Comparison of ENCODE assay signal across 26 mouse cellular contexts in genomic region chr4:115496001-115496400, GRCm38 (mm10). TPM values are rescaled to one million over a fixed set of nuclear protein-coding genes. Genes with fewer than 3 reads are reported as not detected.
"Had no signal": no experiment of that assay in that cellular context is flagged by ENCODE, and none has a peak within 500 bp of the region (broad histone marks: within the 10 kb centered on the region; RNA-seq: fewer than 3 reads in every experiment).

Gene Cyp4a14, minus strand, starts transcription at chr4:115496142.

- H3K4me1 ChIP-seq: midbrain, embryonic 10.5 days; midbrain, embryonic 12.5 days; neural tube, embryonic 13.5 days; neural tube, embryonic 15.5 days had no signal

- H3K4me2 ChIP-seq: lung, embryonic 14.5 days; midbrain, embryonic 12.5 days; neural tube, embryonic 13.5 days; neural tube, embryonic 15.5 days had no signal

- H3K9me3 ChIP-seq: midbrain, embryonic 10.5 days; midbrain, embryonic 12.5 days; neural tube, embryonic 13.5 days; neural tube, embryonic 15.5 days had no signal

- DNase-seq: lung, embryonic 14.5 days; lung, postnatal 10 days; lung, postnatal 4 days; midbrain, embryonic 14.5 days; retina, postnatal 1 day; right cerebral cortex, adult 18-20 months; right cerebral cortex, postnatal 25 days; right cerebral cortex, postnatal 4 days; spleen, adult 18-20 months; thymus, adult 18-20 months; thymus, postnatal 14 days; thymus, postnatal 36 days had no signal

- H3K4me3 ChIP-seq: midbrain, embryonic 10.5 days; midbrain, embryonic 12.5 days; myocyte; neural tube, embryonic 13.5 days; neural tube, embryonic 15.5 days had no signal

- H3K27ac ChIP-seq: midbrain, embryonic 10.5 days; midbrain, embryonic 12.5 days; neural tube, embryonic 13.5 days; neural tube, embryonic 15.5 days had no signal

- ATAC-seq: midbrain, embryonic 16.5 days had no signal

- H3K9ac ChIP-seq: lung, embryonic 14.5 days; midbrain, embryonic 12.5 days; neural tube, embryonic 13.5 days; neural tube, embryonic 15.5 days had no signal

- H3K36me3 ChIP-seq: midbrain, embryonic 10.5 days; midbrain, embryonic 12.5 days; neural tube, embryonic 13.5 days; neural tube, embryonic 15.5 days had no signal

- H3K27me3 ChIP-seq: midbrain, embryonic 12.5 days; neural tube, embryonic 13.5 days; neural tube, embryonic 15.5 days had no signal

RNA-seq across cellular contexts. Expression of gene Cyp4a14, which starts in this region (rescaled TPM):
- total RNA-seq: megakaryocyte, adult 5-6 weeks; megakaryocyte-erythroid progenitor cell, adult 5-6 weeks had no signal
- polyA plus RNA-seq: lung, embryonic 14.5 days; lung, embryonic 16.5 days; midbrain, embryonic 10.5 days; midbrain, embryonic 12.5 days; midbrain, embryonic 14.5 days; midbrain, embryonic 16.5 days; myocyte; neural tube, embryonic 11.5 days; neural tube, embryonic 13.5 days; neural tube, embryonic 15.5 days; small intestine, adult 2 months; stomach, embryonic 14.5 days; stomach, embryonic 16.5 days; thymus, postnatal 0 days had no signal
